Mouse (Mus musculus) limb, embryonic 14.5 days (tissue): ENCODE measurements at regions not wholly inside any gene's neighbourhood (a gene's known extent, or its start where the extent isn't known, plus 50 kb on each side); places are given as distances from the start of the nearest gene placed in this dataset.

Experiments used
- ATAC-seq: fragments of 200-750 bp; cut with Nextera tagmentation; 2 replicates; pipeline ENCODE4 v1.8.0; 2017; ENCODE audit warnings: low read depth, moderate number of reproducible peaks, moderate TSS enrichment; ENCODE audit not compliant: low FRiP score
- DNase-seq: peaks from one replicate; pipeline ENCODE4 v3.0.0-alpha.2; 2015; ENCODE audit warnings: low spot score
- H3K27ac ChIP-seq: fragments of 300-500 bp; sonication (generic); replicated peaks from 2 replicates; pipeline ENCODE4 v1.5.1; 2014; ENCODE audit warnings: low read depth, mild to moderate bottlenecking, low read length, moderate library complexity, mixed read lengths
- H3K27me3 ChIP-seq: fragments of 300-500 bp; sonication (generic); 2 replicates; pipeline ENCODE4 v1.6.1; 2014; ENCODE audit warnings: low read length, mixed read lengths; ENCODE audit not compliant: control insufficient read depth, insufficient read depth
- H3K36me3 ChIP-seq: fragments of 300-500 bp; sonication (generic); 2 replicates; pipeline ENCODE4 v1.6.1; 2014; ENCODE audit warnings: mild to moderate bottlenecking, low read length, moderate library complexity, mixed read lengths; ENCODE audit not compliant: control insufficient read depth, insufficient read depth
- H3K4me1 ChIP-seq: fragments of 300-500 bp; sonication (generic); 2 replicates; pipeline ENCODE4 v1.6.1; 2014; ENCODE audit warnings: antibody characterized with exemption, low read length, mixed read lengths; ENCODE audit not compliant: control insufficient read depth, insufficient read depth
- H3K4me2 ChIP-seq: fragments of 300-500 bp; sonication (generic); replicated peaks from 2 replicates; pipeline ENCODE4 v1.6.1; 2014; ENCODE audit warnings: low read depth, mild to moderate bottlenecking, low read length, moderate library complexity; ENCODE audit not compliant: severe bottlenecking
- H3K4me3 ChIP-seq: fragments of 300-500 bp; sonication (generic); replicated peaks from 2 replicates; pipeline ENCODE4 v1.5.1; 2014; ENCODE audit warnings: low read length
- H3K9ac ChIP-seq: fragments of 300-500 bp; sonication (generic); 2 replicates; pipeline ENCODE4 v1.6.1; 2014; ENCODE audit warnings: mild to moderate bottlenecking, low read depth, low read length, moderate library complexity; ENCODE audit not compliant: severe bottlenecking
- H3K9me3 ChIP-seq: fragments of 300-500 bp; sonication (generic); 2 replicates; pipeline ENCODE4 v1.6.1; 2016; ENCODE audit warnings: low read length; ENCODE audit not compliant: control insufficient read depth
- POLR2A ChIP-seq: fragments of 200-500 bp; IDR thresholded peaks from 2 replicates; pipeline ENCODE4 v1.8.0; 2012; ENCODE audit warnings: inconsistent platforms, mild to moderate bottlenecking, moderate library complexity, borderline replicate concordance; ENCODE audit not compliant: insufficient read depth, insufficient read length; ENCODE audit errors: extremely low read depth
- WGBS: fragments of 180-500 bp; shearing (Covaris S2); extraction: QIAGEN DNeasy Blood & Tissue Kit; methylation state at CpG from one replicate; pipeline ENCODE4 v1.1.7; 2014; 5-methylcytosine and 5-hydroxymethylcytosine counted together

GRCm38 (mm10) chr3:63182411-63183166, 58.7 kb upstream of the Mme start:
- Histone ChIP-seq H3K9me3 (no peaks in the 10 kb centered on the region), H3K27ac (peak overlapping the region; percentile 63), H3K4me3 (no peak overlapping the region), H3K27me3 (no peaks in the 10 kb centered on the region), H3K36me3 (no peaks in the 10 kb centered on the region), H3K4me2 (no peak overlapping the region), H3K9ac (no peak overlapping the region), H3K4me1 (peaks cover 11% of the 10 kb centered on the region)
- ATAC-seq: peak; percentile 82
- WGBS: 27% methylated on average over 5 of the region's 5 CpGs
- no peak for TF ChIP-seq POLR2A
- peak; percentile 68 for DNase-seq

- no peak for ATAC-seq
Observed at GRCm38 (mm10) chr3:63187836-63188440, 53.4 kb upstream of the Mme start.

More at GRCm38 (mm10) chr3:63187836-63188440, 53.4 kb upstream of the Mme start:
- H3K27me3 ChIP-seq: no peaks in the 10 kb centered on the region
- H3K4me1 ChIP-seq: peaks cover 5% of the 10 kb centered on the region
- H3K4me2 ChIP-seq: no peak overlapping the region
- H3K4me3 ChIP-seq: no peak overlapping the region
- H3K27ac ChIP-seq: no peak overlapping the region
- H3K9ac ChIP-seq: no peak overlapping the region
- no peak for TF ChIP-seq POLR2A
- H3K36me3 ChIP-seq: no peaks in the 10 kb centered on the region
- no peaks in the 10 kb centered on the region for H3K9me3 ChIP-seq
- DNase-seq: no peak
- 51% methylated on average over 3 of the region's 3 CpGs for WGBS
